Mouse (Mus musculus): ENCODE data around the gene Chek2.
A peak's percentile ranks its signal among the peaks of the same experiment; 100 is the strongest.
"Not testable (repeated sequence)": the region's sequence is repeated elsewhere in the genome, so short reads cannot be mapped to it uniquely, and the experiment has no call there.

Chek2 gene

GRCm38 (mm10) chr5:110839038-110839677, 621 bp upstream of the Chek2 start:
- DNase-seq (ENCODE audit: low read depth, low spot score): no peak

- peak; percentile 77 for DNase-seq (ENCODE audit: low read depth, low spot score)
Measured at GRCm38 (mm10) chr5:110840465-110840864, 686 bp downstream of the Chek2 start.

GRCm38 (mm10) chr5:110841046-110841862, 1.5 kb downstream of the Chek2 start:
- DNase-seq (ENCODE audit: low read depth, low spot score): no peak

GRCm38 (mm10) chr5:110852990-110853389, 13.2 kb downstream of the Chek2 start:
- DNase-seq (ENCODE audit: low read depth, low spot score): no peak

GRCm38 (mm10) chr5:110857091-110857490, 17.3 kb downstream of the Chek2 start:
- no peak for DNase-seq (ENCODE audit: low read depth, low spot score)

GRCm38 (mm10) chr5:110859013-110859650, 19.4 kb downstream of the Chek2 start:
- DNase-seq (ENCODE audit: low read depth, low spot score): no peak

GRCm38 (mm10) chr5:110860445-110860844, 20.7 kb downstream of the Chek2 start:
- DNase-seq (ENCODE audit: low read depth, low spot score): no peak

GRCm38 (mm10) chr5:110868460-110868859, 28.7 kb downstream of the Chek2 start:
- no peak for DNase-seq (ENCODE audit: low read depth, low spot score)

- no peak for DNase-seq (ENCODE audit: low read depth, low spot score)
Measured at GRCm38 (mm10) chr5:110869242-110869669, 29.5 kb downstream of the Chek2 start.

- no peak for DNase-seq (ENCODE audit: low read depth, low spot score)
Measured at GRCm38 (mm10) chr5:110873160-110873559, 33.4 kb downstream of the Chek2 start.

- DNase-seq (ENCODE audit: low read depth, low spot score): no peak
Measured at GRCm38 (mm10) chr5:110874711-110875110, 34.9 kb downstream of the Chek2 start.

- no peak for DNase-seq (ENCODE audit: low read depth, low spot score)
Measured at GRCm38 (mm10) chr5:110875286-110875685, 35.5 kb downstream of the Chek2 start.

- DNase-seq (ENCODE audit: low read depth, low spot score): no peak
Measured at GRCm38 (mm10) chr5:110877666-110878505, 38.1 kb downstream of the Chek2 start.

GRCm38 (mm10) chr5:110878526-110878925, 38.7 kb downstream of the Chek2 start:
- not testable (repeated sequence) for DNase-seq (ENCODE audit: low read depth, low spot score)

- DNase-seq (ENCODE audit: low read depth, low spot score): no peak
Measured at GRCm38 (mm10) chr5:110879042-110879441, 39.3 kb downstream of the Chek2 start.

- peak; percentile 84 for DNase-seq (ENCODE audit: low read depth, low spot score)
Measured at GRCm38 (mm10) chr5:110879584-110880374, 40.0 kb downstream of the Chek2 start, which contains the start of gene Ttc28. Ttc28 (plus strand) TSS chr5:110879803.

- no peak for DNase-seq (ENCODE audit: low read depth, low spot score)
Measured at GRCm38 (mm10) chr5:110888596-110888995, 48.8 kb downstream of the Chek2 start.

GRCm38 (mm10) chr5:110889945-110890344, 50.2 kb downstream of the Chek2 start:
- no peak for DNase-seq (ENCODE audit: low read depth, low spot score)

GRCm38 (mm10) chr5:110890561-110890960, 50.8 kb downstream of the Chek2 start:
- no peak for DNase-seq (ENCODE audit: low read depth, low spot score)

- no peak for DNase-seq (ENCODE audit: low read depth, low spot score)
Measured at GRCm38 (mm10) chr5:110897114-110897788, 57.5 kb downstream of the Chek2 start.

All from CD4-positive helper T cell, adult 2 months (primary cell).